Mouse (Mus musculus): ENCODE data around the gene Tbc1d2b. TPM values are rescaled to one million over a fixed set of nuclear protein-coding genes. Genes with fewer than 3 reads are reported as not detected.
A peak's percentile ranks its signal among the peaks of the same experiment; 100 is the strongest.

Gene Tbc1d2b
- polyA plus RNA-seq, 1 experiment from 2014 or later: 9.3 TPM

DNA sequence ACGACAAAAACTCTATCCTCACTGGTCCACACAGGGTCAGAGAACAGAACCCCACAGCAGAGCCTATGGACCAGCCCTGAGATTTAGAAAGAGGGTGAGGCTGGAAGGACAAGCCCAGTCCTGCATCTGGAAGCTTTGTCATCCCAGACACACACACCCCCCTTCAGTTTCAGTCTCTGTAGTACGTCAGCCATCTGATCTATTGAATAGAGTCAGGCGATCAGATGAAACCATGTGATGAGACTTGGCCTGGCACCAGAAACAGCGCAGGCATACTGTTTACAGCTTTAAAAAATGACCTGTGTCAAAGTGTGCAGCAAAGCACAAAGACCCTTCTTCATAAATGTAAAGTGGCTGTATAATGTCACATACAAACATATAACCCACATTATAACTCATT, 30.0 kb downstream of the Tbc1d2b start:
- Histone ChIP-seq H3K4me1 (ENCODE audit: control insufficient read depth, insufficient read depth, low read length) (no peaks in the 10 kb centered on the region), H3K4me2 (ENCODE audit: low read depth, low read length) (no peak overlapping the region), H3K4me3 (ENCODE audit: low read length) (no peak overlapping the region), H3K9me3 (ENCODE audit: control insufficient read depth, low read length) (no peaks in the 10 kb centered on the region), H3K9ac (ENCODE audit: low read depth, low read length) (no peak overlapping the region), H3K27me3 (replicated peaks; ENCODE audit: control insufficient read depth, insufficient read depth, low read length) (no peaks in the 10 kb centered on the region), H3K36me3 (ENCODE audit: control insufficient read depth, insufficient read depth, low read length) (peaks cover 5% of the 10 kb centered on the region; the same call in 1 of the 2 replicates), H3K27ac (ENCODE audit: low read length) (no peak overlapping the region)
- 56% methylated on average over 4 of the region's 4 CpGs for WGBS
- no peak for ATAC-seq

DNA sequence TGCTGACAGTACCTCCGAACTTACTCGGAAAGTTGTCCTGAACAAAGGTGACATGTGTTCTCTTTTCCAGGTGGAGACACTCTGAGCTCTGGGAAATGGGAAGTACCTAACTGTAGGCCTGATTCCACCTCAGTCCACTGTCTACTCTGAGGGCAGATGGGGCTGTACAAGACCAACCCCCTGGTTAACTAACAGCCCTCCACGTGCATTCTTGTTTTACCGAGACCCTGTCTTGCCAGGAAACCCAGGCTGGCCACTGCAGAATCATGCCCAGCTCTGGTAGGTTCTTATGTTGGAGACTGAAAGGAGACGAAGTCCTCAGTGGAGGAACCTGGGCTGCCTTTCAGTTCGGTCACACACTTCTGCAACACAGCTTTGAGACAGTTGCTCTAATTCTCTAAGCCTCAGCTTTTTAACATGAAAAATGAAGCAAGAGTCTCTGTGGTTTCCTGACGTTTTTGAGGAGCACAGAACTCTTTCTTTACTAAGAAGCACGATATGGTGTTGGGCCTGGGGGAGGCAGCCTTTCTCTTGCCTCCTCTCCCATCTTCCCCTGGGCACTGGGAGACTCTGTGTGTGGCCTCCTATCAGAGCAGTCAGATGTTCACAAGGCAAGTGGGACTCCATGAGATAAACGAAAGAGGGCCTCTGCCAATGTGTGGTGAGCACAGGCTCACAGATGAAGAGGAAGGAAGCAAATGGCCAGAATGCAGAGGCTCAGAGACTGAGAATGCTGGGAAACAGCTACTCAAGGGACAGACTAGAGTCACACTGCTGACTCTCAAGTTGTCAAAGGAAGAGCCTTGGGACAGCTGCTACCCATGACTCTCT, 33.2 kb downstream of the Tbc1d2b start:
- ATAC-seq: peak; percentile 77
- Histone ChIP-seq H3K9me3 (ENCODE audit: control insufficient read depth, low read length) (no peaks in the 10 kb centered on the region), H3K36me3 (ENCODE audit: control insufficient read depth, insufficient read depth, low read length) (peaks cover 3% of the 10 kb centered on the region; the same call in 1 of the 2 replicates), H3K4me1 (ENCODE audit: control insufficient read depth, insufficient read depth, low read length) (no peaks in the 10 kb centered on the region), H3K27me3 (replicated peaks; ENCODE audit: control insufficient read depth, insufficient read depth, low read length) (no peaks in the 10 kb centered on the region), H3K4me2 (ENCODE audit: low read depth, low read length) (no peak overlapping the region), H3K9ac (ENCODE audit: low read depth, low read length) (no peak overlapping the region), H3K27ac (ENCODE audit: low read length) (peak overlapping the region; percentile 14; the same call in 1 of the 2 replicates), H3K4me3 (ENCODE audit: low read length) (no peak overlapping the region)
- WGBS: 80% methylated on average over 9 of the region's 9 CpGs

DNA sequence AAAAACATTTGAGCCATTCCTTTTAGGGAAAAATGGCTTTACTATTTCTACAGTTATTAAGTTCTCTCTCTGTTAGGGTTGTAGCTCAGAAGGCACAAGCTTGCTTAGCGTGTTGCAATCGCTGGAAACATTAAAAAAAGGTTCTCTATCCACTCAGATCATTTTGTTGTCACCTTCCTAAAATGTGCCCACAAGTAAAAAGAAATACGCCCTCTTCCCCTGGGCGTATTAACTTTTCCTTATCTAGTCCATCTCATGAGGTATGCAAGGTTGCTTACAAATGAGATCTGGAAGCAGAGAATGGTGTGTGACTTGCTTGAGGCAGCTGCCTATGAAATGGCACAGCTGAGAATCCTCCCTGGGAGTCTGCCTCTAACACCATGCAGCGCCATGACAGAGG, 33.8 kb downstream of the Tbc1d2b start:
- H3K36me3 ChIP-seq (ENCODE audit: control insufficient read depth, insufficient read depth, low read length): peaks cover 3% of the 10 kb centered on the region; the same call in 1 of the 2 replicates
- no peak overlapping the region for H3K9ac ChIP-seq (ENCODE audit: low read depth, low read length)
- no peak overlapping the region; the same call in 1 of the 2 replicates for H3K27ac ChIP-seq (ENCODE audit: low read length)
- no peak overlapping the region for H3K4me2 ChIP-seq (ENCODE audit: low read depth, low read length)
- H3K4me3 ChIP-seq (ENCODE audit: low read length): no peak overlapping the region
- no peak for ATAC-seq
- no peaks in the 10 kb centered on the region for H3K9me3 ChIP-seq (ENCODE audit: control insufficient read depth, low read length)
- 94% methylated on average over 5 of the region's 5 CpGs for WGBS
- H3K27me3 ChIP-seq (replicated peaks; ENCODE audit: control insufficient read depth, insufficient read depth, low read length): no peaks in the 10 kb centered on the region
- no peaks in the 10 kb centered on the region for H3K4me1 ChIP-seq (ENCODE audit: control insufficient read depth, insufficient read depth, low read length)

DNA sequence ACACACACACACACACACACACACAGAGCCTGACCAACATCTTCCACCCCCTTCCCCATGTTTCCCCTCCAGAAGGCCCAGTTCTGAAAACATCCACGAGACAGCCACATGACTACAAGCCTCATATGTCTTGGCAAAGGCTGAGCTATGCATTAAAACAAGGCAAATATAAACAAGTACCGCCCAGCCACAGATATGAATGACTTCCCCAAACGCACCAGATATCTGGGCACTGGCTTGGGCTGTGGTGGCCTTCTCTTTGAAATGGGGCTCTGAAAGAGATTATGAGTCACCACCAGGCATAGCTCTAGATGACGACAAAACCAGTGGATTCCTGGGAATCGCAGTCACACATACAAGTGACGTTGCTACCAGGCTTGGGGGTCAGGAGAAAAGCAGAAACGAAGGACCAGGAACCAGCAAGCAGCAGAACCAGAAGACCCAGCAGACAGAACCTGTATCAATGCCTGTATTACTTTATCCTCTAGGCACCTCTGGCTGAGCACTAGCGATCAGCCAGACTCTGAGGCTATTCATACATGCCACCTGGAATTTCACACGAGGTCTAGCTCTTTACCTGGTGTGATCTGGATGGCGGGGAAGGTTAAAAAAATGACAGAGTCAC, 35.2 kb downstream of the Tbc1d2b start:
- no peak overlapping the region for H3K27ac ChIP-seq (ENCODE audit: low read length)
- no peak overlapping the region for H3K4me2 ChIP-seq (ENCODE audit: low read depth, low read length)
- no peak overlapping the region for H3K9ac ChIP-seq (ENCODE audit: low read depth, low read length)
- H3K4me1 ChIP-seq (ENCODE audit: control insufficient read depth, insufficient read depth, low read length): no peaks in the 10 kb centered on the region
- H3K4me3 ChIP-seq (ENCODE audit: low read length): no peak overlapping the region
- peaks cover 3% of the 10 kb centered on the region; the same call in 1 of the 2 replicates for H3K36me3 ChIP-seq (ENCODE audit: control insufficient read depth, insufficient read depth, low read length)
- H3K9me3 ChIP-seq (ENCODE audit: control insufficient read depth, low read length): no peaks in the 10 kb centered on the region
- WGBS: 72% methylated on average over 10 of the region's 10 CpGs
- no peaks in the 10 kb centered on the region for H3K27me3 ChIP-seq (replicated peaks; ENCODE audit: control insufficient read depth, insufficient read depth, low read length)
- no peak for ATAC-seq

- Histone ChIP-seq H3K4me1 (ENCODE audit: control insufficient read depth, insufficient read depth, low read length) (no peaks in the 10 kb centered on the region), H3K27ac (ENCODE audit: low read length) (no peak overlapping the region), H3K4me2 (ENCODE audit: low read depth, low read length) (no peak overlapping the region), H3K4me3 (ENCODE audit: low read length) (no peak overlapping the region), H3K27me3 (replicated peaks; ENCODE audit: control insufficient read depth, insufficient read depth, low read length) (no peaks in the 10 kb centered on the region), H3K36me3 (ENCODE audit: control insufficient read depth, insufficient read depth, low read length) (peaks cover 3% of the 10 kb centered on the region; the same call in 1 of the 2 replicates), H3K9me3 (ENCODE audit: control insufficient read depth, low read length) (no peaks in the 10 kb centered on the region), H3K9ac (ENCODE audit: low read depth, low read length) (no peak overlapping the region)
- WGBS: 94% methylated on average over 5 of the region's 5 CpGs
- ATAC-seq: no peak
Observed at GRCm38 (mm10) chr9:90234786-90235185, 35.8 kb downstream of the Tbc1d2b start.

DNA sequence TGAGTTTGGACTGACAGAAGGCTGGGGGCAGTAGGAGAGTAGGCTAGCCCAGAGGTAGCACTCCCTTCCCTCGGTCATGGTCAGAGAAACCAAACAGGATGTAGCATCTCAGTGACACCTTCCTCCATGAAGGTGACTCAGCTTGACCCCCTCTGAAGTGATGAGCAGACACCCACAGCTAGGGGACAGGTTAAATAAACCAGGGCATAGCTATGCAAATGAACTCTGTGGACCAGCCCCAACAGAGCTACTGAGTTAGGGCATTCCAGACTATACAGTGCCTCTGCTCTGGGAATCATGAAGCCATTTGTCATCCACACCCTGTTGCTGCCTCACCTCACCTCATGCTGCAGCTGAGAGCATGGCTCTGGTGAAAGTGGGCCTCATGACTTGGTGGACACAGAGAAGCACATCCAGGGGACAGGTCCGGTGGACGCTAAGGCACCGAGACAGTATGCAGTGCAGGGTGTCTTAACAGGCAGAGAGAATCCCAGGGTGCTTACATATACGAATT, 36.6 kb downstream of the Tbc1d2b start:
- Histone ChIP-seq H3K4me1 (ENCODE audit: control insufficient read depth, insufficient read depth, low read length) (no peaks in the 10 kb centered on the region), H3K27me3 (replicated peaks; ENCODE audit: control insufficient read depth, insufficient read depth, low read length) (no peaks in the 10 kb centered on the region), H3K9me3 (ENCODE audit: control insufficient read depth, low read length) (no peaks in the 10 kb centered on the region), H3K4me3 (ENCODE audit: low read length) (no peak overlapping the region), H3K36me3 (ENCODE audit: control insufficient read depth, insufficient read depth, low read length) (0 out of 2 replicates have a peak, but pooled peaks cover 3% of the 10 kb centered on the region), H3K4me2 (ENCODE audit: low read depth, low read length) (no peak overlapping the region), H3K27ac (ENCODE audit: low read length) (no peak overlapping the region), H3K9ac (ENCODE audit: low read depth, low read length) (no peak overlapping the region)
- WGBS: 93% methylated on average over 5 of the region's 5 CpGs
- no peak for ATAC-seq

DNA sequence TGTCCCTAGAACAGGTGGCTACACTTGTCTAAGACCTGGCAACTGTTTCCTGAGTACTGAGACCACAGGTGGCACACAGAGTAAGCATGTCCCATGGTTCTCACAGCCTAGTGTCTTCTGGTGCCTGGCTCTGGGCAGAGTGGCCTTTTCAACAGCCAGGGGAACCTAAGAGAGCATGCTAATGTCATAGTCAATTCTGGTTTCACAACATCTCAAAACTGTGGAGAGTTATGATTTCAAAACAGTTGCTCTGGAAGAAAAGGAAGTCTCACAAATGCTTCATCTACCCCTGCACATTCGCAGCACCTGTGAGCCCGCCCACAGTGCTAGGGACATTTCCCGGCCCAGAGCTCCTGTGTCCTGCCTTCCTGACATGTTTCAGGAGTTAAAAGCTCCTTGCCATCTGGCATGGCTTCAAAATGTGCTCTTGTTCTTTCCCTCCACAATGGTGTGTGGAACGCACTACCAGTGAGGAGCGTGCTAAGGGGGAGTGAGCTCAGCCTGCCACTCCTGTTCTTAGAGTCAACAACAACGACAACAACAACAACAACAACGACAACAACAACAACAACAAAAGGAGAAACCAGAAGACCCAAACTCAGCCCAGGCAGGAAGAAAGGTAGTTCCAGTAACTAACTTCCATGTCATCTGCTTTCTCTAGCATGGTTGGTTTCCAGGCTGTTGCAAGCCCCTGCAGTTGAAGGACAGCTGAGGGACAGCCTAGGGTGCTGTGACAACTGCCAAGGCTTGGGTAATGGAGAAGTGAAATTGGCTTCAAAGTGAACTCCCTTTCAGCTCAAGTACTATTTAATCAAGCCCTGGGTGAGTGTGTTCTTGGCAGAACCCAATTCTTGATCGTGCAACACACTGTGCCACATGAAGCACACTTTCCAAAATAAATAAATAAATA, 37.6 kb downstream of the Tbc1d2b start:
- Histone ChIP-seq H3K27ac (ENCODE audit: low read length) (no peak overlapping the region), H3K36me3 (ENCODE audit: control insufficient read depth, insufficient read depth, low read length) (peaks cover 3% of the 10 kb centered on the region; the same call in 1 of the 2 replicates), H3K9ac (ENCODE audit: low read depth, low read length) (no peak overlapping the region), H3K4me2 (ENCODE audit: low read depth, low read length) (no peak overlapping the region), H3K4me3 (ENCODE audit: low read length) (no peak overlapping the region), H3K27me3 (replicated peaks; ENCODE audit: control insufficient read depth, insufficient read depth, low read length) (no peaks in the 10 kb centered on the region), H3K4me1 (ENCODE audit: control insufficient read depth, insufficient read depth, low read length) (no peaks in the 10 kb centered on the region), H3K9me3 (ENCODE audit: control insufficient read depth, low read length) (no peaks in the 10 kb centered on the region)
- 84% methylated on average over 8 of the region's 8 CpGs for WGBS
- no peak for ATAC-seq

GRCm38 (mm10) chr9:90227171-90227570, 43.4 kb downstream of the Tbc1d2b start:
- Histone ChIP-seq H3K9me3 (ENCODE audit: control insufficient read depth, low read length) (no peaks in the 10 kb centered on the region), H3K27ac (ENCODE audit: low read length) (no peak overlapping the region), H3K27me3 (replicated peaks; ENCODE audit: control insufficient read depth, insufficient read depth, low read length) (no peaks in the 10 kb centered on the region), H3K4me2 (ENCODE audit: low read depth, low read length) (no peak overlapping the region), H3K4me3 (ENCODE audit: low read length) (no peak overlapping the region), H3K9ac (ENCODE audit: low read depth, low read length) (no peak overlapping the region), H3K36me3 (ENCODE audit: control insufficient read depth, insufficient read depth, low read length) (peaks cover 3% of the 10 kb centered on the region; the same call in 1 of the 2 replicates), H3K4me1 (ENCODE audit: control insufficient read depth, insufficient read depth, low read length) (no peaks in the 10 kb centered on the region)
- 82% methylated on average over 12 of the region's 12 CpGs for WGBS
- no peak for ATAC-seq

GRCm38 (mm10) chr9:90226742-90227096, 43.9 kb downstream of the Tbc1d2b start:
- Histone ChIP-seq H3K9me3 (ENCODE audit: control insufficient read depth, low read length) (no peaks in the 10 kb centered on the region), H3K36me3 (ENCODE audit: control insufficient read depth, insufficient read depth, low read length) (peaks cover 3% of the 10 kb centered on the region; the same call in 1 of the 2 replicates), H3K4me3 (ENCODE audit: low read length) (no peak overlapping the region), H3K27ac (ENCODE audit: low read length) (no peak overlapping the region), H3K4me2 (ENCODE audit: low read depth, low read length) (no peak overlapping the region), H3K4me1 (ENCODE audit: control insufficient read depth, insufficient read depth, low read length) (no peaks in the 10 kb centered on the region), H3K27me3 (replicated peaks; ENCODE audit: control insufficient read depth, insufficient read depth, low read length) (no peaks in the 10 kb centered on the region), H3K9ac (ENCODE audit: low read depth, low read length) (no peak overlapping the region)
- ATAC-seq: no peak
- 79% methylated on average over 2 of the region's 2 CpGs for WGBS
